Mouse (Mus musculus) brain, adult 2 months (tissue): Measurements from ENCODE around the gene Pde4b.

Source experiments
- DNase-seq: peaks from one replicate; pipeline ENCODE4 v3.0.0; 2011; ENCODE audit warnings: low read depth, low spot score

The Pde4b gene

DNA sequence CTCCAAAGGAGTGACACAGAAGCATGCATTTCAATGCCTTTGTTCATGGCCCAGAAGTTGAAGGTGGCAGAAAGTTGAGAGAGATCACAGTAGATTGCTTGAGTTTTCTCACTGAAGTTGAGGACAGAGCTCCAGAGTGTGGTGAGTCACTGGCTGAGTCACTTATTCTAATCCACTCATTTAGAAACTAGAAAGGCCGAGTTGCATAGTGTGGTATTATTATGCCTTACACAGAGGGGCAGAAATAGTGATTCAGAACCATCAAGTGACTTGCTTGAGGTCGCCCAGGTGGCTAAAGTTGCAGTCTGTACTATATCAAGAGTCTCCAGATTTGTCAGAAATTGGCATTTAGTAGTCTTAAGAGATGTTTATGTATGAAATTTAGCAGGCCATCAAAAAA is 306.3 kb downstream of the Pde4b start:
- DNase-seq, result peak; percentile 85

DNA sequence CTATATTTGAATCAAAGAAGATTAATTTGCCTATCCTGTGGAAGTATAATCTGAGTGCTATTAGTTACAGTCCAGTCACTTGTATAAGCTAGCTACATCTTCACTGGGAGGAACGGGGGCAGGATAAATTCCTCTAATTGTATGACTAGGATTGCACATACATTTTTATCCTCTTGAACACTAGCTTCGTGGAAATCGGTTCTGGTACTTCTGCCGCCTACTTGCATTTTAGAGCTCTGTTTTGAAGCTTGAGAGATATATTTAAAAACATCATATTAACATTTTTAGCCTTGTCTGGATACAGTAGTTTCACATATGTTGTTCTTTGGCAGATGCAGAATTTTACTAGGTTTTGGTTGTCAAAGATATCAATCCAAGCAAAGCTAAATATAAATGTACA is 310.0 kb downstream of the Pde4b start:
- DNase-seq, result peak; percentile 66

DNA sequence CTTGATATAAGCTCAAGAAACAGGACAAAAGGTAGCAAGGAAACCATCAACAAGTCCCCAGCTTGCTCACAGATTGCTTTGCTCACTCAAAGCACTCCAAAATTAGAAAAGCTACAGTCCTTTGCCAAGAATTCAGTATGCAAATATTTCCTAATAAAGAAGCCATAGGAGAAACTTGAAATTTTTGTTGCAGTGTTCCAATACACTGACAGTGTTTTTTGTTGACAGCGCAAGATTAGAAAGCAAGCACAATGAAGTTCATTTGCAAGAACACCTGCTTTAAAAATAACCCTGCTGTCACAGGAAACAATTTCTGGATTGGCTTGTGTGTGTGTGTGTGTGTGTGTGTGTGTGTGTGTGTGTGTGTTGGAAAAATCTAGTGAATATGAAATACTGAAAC is 311.2 kb downstream of the Pde4b start:
- DNase-seq, result peak; percentile 42

DNA sequence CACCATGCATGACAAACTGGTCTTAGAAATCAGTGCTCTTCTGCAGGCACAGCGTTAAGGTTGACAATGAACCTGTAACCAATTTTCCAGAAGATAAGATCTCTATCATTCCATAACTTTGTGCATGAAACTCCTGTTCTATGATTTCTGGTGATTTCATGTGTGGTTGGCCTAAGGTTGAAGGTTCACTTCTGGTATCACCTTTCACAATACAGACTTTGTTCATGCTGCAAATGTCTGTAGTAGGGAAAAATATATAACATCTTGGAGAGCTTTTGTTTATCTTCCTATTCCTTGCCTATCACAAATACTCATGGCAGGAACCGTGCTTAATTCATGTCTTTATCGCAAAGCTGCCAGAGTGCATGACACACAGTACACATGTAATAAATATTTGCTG is 319.5 kb downstream of the Pde4b start:
- no peak for DNase-seq

DNA sequence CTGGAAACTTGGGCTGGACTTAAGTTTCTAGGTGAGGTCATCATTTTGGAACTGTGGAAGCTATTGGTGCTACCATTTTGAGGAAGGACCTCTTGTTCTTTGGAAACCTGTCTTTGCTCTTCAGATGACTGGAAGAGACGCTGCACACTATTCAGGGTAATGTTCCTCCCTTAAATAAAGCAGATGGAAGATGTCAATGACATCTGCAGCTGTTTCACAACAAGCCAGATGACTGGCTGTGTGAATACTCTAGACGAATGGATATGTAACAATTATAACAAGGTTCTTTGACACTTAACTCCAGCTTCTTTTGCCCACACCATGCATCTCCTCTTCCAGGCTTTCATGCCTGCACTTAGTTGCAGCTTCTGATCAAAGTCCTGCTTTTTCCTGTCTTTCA is 320.8 kb downstream of the Pde4b start:
- DNase-seq, result peak; percentile 17

DNA sequence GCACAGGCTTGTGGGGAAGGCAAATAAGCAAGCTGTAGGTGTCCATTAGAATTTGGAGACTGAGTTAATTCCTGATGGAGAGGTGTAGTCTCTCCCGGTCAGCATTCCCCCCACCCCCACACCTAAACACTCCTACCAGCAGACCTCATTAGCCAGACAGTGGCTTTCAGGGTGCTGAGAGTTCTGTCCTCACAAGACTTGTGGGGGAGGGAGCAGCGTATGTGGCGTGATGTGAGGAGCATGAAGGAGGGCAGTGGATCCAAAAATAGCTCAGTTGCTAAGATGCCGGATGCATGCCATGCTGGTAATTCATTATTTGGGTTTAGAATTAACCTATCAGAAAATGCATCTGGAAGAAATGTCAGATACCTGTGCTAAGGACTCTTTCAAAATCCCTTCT is 321.6 kb downstream of the Pde4b start:
- peak; percentile 80 for DNase-seq

DNA sequence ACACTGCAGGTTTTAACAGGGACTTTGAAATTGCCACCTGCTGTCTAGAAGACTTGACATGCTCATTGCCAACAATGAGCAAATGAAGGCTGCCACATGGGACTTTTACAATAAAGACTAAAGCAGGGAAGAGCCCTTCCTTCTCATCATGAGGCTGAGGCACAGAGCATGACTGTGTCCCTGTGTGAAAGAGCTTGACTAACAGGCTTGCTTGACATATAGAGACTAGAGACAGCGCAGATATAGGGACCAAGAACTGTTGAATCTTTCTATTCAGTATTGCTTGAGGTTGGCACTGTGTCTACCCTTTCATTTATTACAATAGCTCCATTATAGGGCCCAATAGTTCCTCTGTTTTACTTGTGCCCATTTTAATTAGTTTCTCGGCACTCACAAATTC is 325.8 kb downstream of the Pde4b start:
- peak; percentile 55 for DNase-seq

DNA sequence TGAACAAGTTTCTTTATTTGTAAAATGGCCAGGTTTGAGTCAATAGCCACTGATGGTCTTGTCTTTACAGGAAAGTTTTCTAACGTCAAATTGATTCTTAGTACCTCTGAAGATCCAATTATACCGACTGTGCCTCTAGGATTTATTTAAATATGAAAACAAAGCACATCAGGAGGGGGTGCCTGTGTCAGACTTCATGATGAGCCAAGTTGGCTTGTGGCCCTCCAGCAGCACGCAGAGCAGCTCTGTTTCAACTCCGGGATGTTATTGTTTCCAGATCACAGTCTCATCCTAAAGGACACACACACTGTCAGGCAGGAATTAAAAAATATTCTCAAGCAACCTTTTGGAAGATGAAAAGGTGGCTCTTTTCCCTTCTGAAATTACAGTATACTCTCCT is 326.5 kb downstream of the Pde4b start:
- DNase-seq, result peak; percentile 89

DNA sequence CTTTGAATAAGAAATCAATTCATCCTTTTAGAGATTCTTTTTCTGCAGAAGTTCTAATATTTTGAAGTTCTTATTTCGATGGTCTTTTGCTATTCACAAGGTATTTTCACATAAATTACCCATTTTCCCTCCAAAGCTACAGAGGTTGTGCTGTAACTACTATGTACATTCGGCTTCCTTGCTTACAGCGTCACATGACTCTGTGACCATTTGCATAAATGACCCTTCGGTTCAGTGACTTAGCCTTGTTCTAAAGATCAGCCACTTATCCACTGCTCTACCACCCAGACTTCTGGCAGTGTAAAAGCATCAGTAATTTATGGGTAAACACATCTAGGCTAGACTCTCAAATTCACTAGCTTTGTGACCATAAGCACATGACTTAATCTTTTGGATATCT is 327.3 kb downstream of the Pde4b start:
- no peak for DNase-seq

DNA sequence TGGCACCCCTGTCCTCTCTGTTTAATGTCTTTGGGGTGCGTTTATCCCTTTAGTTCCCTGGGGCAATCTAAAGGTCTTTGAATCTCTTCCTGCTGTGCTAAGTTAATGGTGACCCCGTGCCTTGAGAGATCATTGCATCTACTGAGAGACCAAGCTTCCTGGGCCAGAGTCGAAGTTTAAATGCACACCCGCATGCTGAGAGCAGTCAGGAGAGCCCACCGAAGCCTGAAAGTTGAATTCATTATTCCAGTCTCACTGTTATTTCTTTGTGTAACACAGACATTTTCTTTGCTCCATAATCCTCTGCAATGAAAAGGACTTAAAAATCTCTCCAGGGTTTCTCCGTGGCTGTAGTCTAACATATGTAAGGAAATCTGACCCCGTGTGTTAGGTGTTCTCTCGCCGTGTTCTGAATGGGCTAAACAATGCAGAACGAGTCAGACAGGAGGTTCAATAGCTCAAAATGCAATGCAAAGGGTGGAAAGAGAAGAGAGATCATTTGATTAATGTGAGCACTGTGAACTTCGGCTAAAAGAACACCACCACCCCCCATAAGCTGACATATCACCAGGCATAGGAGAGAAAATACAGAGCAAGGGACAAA is 333.6 kb downstream of the Pde4b start:
- peak; percentile 17 for DNase-seq

DNA sequence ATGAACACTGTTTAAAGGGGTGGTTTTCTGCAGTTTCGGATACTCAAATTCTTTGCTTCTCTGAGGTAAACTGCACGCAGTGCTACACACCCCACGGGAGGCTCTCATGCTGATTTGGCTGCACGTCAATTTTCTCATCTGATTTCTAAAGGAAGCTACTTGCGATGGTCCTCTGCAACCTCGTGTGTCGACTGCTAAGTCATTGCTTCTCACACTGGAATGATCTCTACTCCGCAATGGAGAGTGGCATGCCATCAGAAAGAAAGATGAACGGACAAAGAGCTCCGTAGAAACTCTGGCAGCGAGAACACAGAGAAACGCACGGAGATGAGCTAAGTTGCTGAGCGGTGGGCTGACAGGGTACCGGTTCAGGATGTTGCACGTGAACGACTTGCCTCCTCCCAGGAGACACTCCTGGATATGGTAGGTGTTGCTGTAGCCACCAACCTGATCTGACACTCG is 334.1 kb downstream of the Pde4b start:
- peak; percentile 69 for DNase-seq

DNA sequence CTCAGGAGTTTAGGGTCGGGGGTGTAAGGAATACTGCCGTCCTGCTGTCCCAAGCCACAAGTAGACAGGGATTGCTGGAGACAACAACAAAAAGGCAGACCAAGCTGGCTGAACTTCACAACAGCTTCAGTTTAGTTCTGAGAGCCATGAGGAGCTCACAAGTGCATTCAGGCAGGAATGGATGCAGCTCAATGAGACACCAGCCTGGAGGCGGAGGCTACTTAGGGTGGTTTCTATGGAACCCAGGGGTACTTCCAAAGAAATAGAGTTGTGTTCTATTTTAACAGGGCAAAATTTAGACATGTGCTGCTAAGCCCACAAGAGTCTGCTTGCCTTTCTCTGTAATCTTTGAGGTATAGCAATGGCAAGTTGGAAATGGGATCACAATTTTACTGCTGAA is 336.8 kb downstream of the Pde4b start:
- peak; percentile 62 for DNase-seq

DNA sequence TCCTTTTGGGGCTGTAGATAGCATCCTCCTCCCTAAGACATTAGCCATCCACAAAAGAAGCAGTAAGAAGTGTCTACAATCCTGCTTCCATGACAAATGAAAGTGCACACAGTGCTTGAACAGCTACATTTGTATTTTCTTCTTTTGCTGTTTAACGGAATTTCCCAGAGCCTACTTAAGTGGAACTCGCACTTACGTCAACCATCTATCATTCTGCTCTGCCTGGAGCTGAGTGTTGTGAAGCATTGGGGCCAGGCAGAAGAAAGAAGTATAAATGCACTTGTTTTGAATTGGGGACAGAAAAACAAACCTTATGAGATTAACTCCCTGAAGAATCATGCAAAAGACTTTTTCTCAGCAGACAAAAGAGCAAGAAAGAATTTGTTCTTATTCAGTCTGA is 338.1 kb downstream of the Pde4b start:
- DNase-seq, result peak; percentile 52

DNA sequence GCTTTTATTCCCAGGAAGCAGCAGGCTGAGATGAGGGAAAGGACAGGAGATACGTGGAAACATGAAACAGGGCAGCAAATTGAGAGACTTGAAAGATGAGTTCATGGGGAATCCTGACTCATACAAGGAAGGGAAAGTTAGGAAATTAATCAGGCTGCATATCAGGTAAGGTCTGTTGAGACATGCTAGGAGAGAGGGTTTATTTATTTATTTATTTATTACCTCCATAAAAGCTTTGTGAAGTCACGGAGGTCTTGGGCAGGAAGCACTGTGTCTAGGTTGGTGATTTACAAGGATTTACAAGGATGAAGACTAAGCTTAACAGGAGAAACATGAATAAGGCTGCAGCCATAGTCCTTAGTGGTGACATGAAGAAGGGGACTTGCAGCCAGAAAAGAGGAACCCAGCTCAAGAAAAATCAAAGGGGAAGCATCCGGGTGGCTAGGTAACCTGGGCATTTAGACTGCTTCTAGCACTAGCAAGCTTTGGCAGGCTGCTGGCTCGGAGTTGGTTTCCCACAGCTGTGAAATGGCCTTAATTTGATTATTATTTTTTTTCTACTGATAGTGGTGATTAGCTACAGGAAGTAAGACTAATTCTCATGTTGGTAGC is 342.5 kb downstream of the Pde4b start:
- peak; percentile 28 for DNase-seq

DNA sequence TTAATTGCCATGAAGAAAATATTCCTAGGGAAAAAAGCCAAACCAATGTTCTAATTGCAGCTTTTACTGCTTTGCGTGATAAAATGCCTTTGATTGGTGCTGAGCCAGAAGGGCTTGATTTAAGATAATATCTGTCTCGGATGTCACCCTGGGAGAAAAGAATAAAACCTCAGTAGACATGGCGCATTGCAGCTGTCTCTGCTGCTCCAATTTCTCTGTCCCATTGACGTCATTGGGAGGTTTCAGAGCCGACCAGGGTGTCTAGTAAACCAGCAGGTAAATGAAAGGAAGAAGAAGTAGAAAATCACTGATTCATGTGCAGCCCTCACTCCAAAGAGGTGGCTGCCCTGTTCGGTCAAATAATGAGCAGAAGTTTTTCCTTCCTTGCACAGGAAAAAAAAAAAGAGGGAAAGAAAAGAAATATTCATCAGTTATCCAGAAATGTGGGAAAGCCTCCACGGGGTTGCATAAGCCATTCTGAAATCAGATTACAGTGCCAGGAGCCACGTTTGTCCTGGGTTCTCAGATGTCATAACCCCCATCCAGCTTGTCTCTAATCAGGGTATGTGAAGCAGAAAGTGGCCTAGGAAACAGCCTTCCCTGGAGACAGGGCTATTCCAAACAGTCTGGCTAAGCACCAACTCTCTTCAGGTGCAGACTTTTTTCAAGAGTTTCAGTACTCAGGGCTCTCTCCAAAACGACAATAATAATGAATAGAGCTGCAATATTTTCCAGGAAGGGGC is 344.9 kb downstream of the Pde4b start:
- peak; percentile 80 for DNase-seq

DNA sequence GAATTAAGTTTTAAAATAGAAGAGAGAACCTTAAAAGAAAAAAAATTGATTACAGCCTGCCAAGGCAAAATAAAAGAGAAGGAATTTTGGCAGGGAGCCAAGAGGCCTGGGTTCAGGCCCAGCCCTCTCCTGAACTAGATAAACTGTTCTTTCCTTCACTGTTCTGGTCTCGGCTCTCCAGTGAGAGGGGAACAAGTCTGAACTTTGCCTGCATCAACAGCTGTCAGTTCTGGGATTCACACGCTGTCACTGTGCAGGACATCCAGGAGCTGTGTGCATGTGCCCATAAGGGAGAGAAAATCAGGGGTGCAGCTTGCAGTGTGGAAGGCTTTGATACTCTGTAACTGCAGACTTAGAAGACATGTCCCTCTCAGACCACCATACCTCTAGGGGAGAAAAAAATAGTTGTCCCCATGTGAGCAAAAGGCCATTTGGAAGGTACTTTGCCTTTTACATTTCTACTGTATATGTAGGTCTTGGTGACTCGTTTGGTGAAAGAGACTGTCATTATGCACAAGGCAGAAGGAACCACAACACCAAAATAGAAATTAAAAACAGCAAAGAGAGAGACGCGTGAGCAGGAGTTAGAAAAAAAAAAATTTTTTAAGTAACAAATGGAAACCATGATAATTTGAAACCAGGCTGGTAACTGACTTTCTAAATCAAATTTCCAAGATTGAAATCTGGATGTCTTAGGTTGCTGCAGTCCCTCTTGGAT is 352.2 kb downstream of the Pde4b start:
- peak; percentile 46 for DNase-seq

DNA sequence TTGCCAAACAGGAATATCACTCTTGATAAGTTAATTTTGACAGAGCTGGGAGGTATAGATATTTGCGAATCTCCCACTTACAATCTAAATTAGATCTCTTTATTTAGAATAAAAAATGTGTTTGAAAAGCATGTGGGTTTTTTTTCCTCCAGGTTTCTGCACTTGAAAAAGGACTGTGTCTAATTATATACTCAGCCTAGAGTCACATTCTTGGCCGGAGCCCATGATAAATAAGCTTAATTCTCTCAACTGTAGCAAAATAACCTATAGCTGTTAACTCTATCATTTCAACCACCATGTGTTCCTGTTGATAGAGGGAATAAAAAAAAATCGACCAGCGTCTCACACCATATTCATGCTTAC is 352.8 kb downstream of the Pde4b start:
- DNase-seq, result peak; percentile 72

DNA sequence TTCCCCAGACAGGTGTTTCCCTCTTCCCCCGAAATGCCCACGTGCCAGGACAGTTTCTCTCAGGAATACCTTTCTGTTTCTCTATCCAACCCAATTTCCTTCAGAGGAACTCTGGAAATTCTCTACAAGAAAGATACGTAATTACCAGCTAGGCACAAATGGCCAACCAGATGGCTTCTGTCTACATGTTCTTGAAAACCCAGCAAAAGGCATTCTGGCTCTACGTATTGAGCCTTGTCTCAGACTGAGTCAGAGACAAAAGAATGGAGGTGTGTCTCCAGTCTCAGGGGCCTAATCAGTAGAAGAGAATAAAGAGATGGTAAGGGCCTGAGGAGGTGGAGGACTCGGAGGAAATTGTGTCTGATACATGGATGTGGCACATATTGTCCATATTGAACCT is 356.2 kb downstream of the Pde4b start:
- DNase-seq, result peak; percentile 78

DNA sequence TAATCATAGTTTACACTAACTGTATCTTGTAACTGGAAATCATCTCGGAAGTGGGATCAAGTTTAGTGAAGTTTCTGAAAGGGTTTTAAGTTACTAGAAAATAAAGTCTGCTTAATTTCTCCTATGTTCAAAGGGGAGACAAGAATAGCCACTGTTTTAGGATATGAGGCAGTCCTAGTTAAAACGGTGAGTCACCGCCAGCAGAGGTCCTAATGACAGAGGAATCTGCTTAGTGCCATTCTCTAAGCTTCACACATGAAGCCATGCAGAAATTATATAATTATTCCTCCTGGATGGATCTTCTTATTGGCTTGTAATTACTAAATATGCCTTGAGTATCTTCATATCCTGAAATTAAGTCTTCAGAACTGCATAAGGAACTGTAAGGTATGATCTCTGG is 357.2 kb downstream of the Pde4b start:
- DNase-seq, result peak; percentile 75

DNA sequence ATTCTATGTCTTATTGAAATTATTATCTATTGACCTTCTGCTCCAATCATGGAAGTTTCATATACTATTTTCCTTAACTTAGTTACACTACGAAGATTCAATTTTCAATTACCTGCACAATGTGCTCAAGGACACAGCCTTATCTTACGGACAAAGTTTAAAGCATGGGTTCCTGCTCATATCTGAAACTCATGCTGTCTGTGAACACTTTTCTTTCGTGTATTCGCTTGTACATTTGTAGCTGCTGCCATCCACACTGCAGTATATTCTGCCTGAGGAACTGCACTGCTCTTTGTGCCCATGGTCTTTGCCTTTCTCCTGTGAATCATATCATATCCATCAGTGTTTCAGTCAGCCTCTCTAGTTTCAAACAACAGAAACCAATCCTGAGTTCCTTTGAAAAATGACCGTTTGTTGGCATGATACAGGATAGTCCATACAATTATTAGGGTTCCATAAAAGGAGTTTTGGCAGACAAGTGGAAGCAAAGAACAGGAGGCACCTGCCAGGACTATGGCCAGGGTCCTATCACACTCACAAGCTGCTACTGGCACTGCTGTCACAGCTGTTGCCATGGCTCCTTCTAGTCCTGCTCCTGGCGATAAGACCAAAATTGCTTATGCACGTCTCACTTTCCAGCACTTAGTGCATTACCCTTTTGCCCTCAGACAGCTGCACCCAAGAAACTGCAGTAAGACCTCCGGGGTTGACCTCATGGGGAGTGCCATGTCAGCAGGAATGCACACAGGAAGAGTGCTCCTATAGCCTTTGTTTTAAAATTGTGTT is 359.0 kb downstream of the Pde4b start:
- no peak for DNase-seq

DNA sequence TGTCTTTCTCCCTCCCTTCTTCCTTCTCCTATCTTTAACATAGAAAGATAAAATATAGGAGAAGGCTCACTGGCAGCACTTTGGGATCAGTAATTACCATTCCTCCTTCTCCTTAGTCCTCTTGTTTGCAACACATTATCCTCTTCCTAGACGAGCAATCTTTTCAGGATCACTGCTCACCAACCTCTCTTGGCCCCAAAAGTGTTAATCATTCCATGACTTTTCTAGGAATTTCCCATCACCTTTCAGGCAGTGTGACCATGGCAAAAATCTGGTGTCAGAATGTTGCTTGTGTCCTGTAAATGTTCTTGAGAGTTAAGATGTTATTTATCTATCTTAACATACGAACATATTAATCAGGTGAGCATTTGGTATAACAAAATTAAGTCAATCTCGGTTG is 369.1 kb downstream of the Pde4b start:
- DNase-seq, result no peak
